Comparison of ENCODE assay signal across 10 mouse cellular contexts in genomic region chr19:3333247-3333646, GRCm38 (mm10). TPM values are rescaled to one million over a fixed set of nuclear protein-coding genes. Genes with fewer than 3 reads are reported as not detected.
DNase-seq lines count a peak whose midpoint lies in the region; ATAC-seq and TF ChIP-seq lines count a peak whose summit lies in the region.
"Had no signal": no experiment of that assay in that cellular context is flagged by ENCODE, and none has a peak within 500 bp of the region (broad histone marks: within the 10 kb centered on the region; RNA-seq: fewer than 3 reads in every experiment).

No protein-coding gene starts in this region.

- H3K9me3 ChIP-seq in liver, embryonic 16.5 days (replicated peaks; ENCODE audit: control insufficient read depth, low read length), result no peaks in the 10 kb centered on the region
- H3K9me3 ChIP-seq in neural tube, embryonic 15.5 days (replicated peaks), result no peaks in the 10 kb centered on the region

- peaks cover 43% of the 10 kb centered on the region for H3K4me1 ChIP-seq in heart, adult 2 months (ENCODE audit: control insufficient read depth, insufficient read depth, low read length)
- H3K4me1 ChIP-seq in liver, embryonic 16.5 days (ENCODE audit: control insufficient read depth, low read depth, low read length), result peaks cover 32% of the 10 kb centered on the region
- peaks cover 8% of the 10 kb centered on the region for H3K4me1 ChIP-seq in neural tube, embryonic 15.5 days

- DNase-seq in heart, adult 2 months, result peak; percentile 50 to 70
- no peak for DNase-seq in heart, adult 8-10 months (ENCODE audit: low spot score)
- DNase-seq in adipocyte (ENCODE audit: low spot score), result peak; percentile 74
- peak; percentile 84 to 92 for DNase-seq in kidney, adult 8-10 months
- DNase-seq: cerebellum, adult 9-10 months; lung, embryonic 14.5 days had no signal

- H3K27ac ChIP-seq in heart, adult 2 months, result no peak overlapping the region
- peak overlapping the region; percentile 24; the same call in 1 of the 2 replicates for H3K27ac ChIP-seq in liver, embryonic 16.5 days (ENCODE audit: low read length)
- H3K27ac ChIP-seq in neural tube, embryonic 15.5 days (replicated peaks), result no peak overlapping the region

- no peak for TF ChIP-seq POLR2A in heart, adult 2 months (IDR thresholded peaks at IDR 0.05; ENCODE audit: insufficient read depth, low read depth, low read length)

- 41% methylated on average over 6 of the region's 6 CpGs for WGBS in heart, adult 2 months
- 45% methylated on average over 6 of the region's 6 CpGs for WGBS in liver, embryonic 16.5 days (ENCODE audit: insufficient replicate concordance)
- 56% methylated on average over 6 of the region's 6 CpGs for WGBS in neural tube, embryonic 15.5 days

- peak; percentile 60 for ATAC-seq in liver, embryonic 16.5 days (ENCODE audit: low read depth)
- ATAC-seq in monocyte, adult 5-6 weeks (replicated peaks; ENCODE audit: insufficient number of reproducible peaks, low FRiP score, low TSS enrichment, poor library complexity, severe bottlenecking), result no peak
- no peak for ATAC-seq in neural tube, embryonic 15.5 days (ENCODE audit: low FRiP score)
- no peak for ATAC-seq in megakaryocyte, adult 5-6 weeks (ENCODE audit: poor library complexity, severe bottlenecking)

- no peak overlapping the region for H3K4me3 ChIP-seq in heart, adult 2 months
- H3K4me3 ChIP-seq in liver, embryonic 16.5 days (ENCODE audit: low read depth, low read length), result no peak overlapping the region
- no peak overlapping the region for H3K4me3 ChIP-seq in neural tube, embryonic 15.5 days (replicated peaks)

- H3K79me2 ChIP-seq in heart, adult 2 months (replicated peaks; ENCODE audit: control insufficient read depth, insufficient read depth, low read length), result peaks cover 25% of the 10 kb centered on the region

- 0 out of 2 replicates have a peak, but pooled peaks have one; percentile 43 for TF ChIP-seq EP300 in heart, adult 2 months (IDR thresholded peaks at IDR 0.05; ENCODE audit: insufficient read depth, low read depth, low read length)

- TF ChIP-seq CTCF in heart, adult 2 months (IDR thresholded peaks at IDR 0.05), result no peak

- H3K9ac ChIP-seq in heart, adult 2 months (ENCODE audit: low read depth, low read length), result no peak overlapping the region
- H3K9ac ChIP-seq in liver, embryonic 16.5 days (ENCODE audit: low read depth, low read length), result no peak overlapping the region
- H3K9ac ChIP-seq in neural tube, embryonic 15.5 days (replicated peaks), result no peak overlapping the region
- H3K9ac ChIP-seq: lung, embryonic 14.5 days had no signal

- H3K27me3 ChIP-seq in heart, adult 2 months (ENCODE audit: control insufficient read depth, insufficient read depth, low read length), result no peaks in the 10 kb centered on the region
- no peaks in the 10 kb centered on the region for H3K27me3 ChIP-seq in liver, embryonic 16.5 days (ENCODE audit: control insufficient read depth, insufficient read depth, low read depth, low read length)
- 0 out of 2 replicates have a peak, but pooled peaks cover 3% of the 10 kb centered on the region for H3K27me3 ChIP-seq in neural tube, embryonic 15.5 days (replicated peaks)

- intact Hi-C loops in heart, adult 2 months (cut with DNase I), result no loop called here

- H3K4me2 ChIP-seq in liver, embryonic 16.5 days (ENCODE audit: low read depth, low read length), result no peak overlapping the region
- H3K4me2 ChIP-seq in neural tube, embryonic 15.5 days, result no peak overlapping the region
- H3K4me2 ChIP-seq: lung, embryonic 14.5 days had no signal

- peaks cover 10% of the 10 kb centered on the region for H3K36me3 ChIP-seq in heart, adult 2 months (ENCODE audit: control insufficient read depth, insufficient read depth, low read length)
- no peaks in the 10 kb centered on the region for H3K36me3 ChIP-seq in liver, embryonic 16.5 days (ENCODE audit: control insufficient read depth, insufficient read depth)
- H3K36me3 ChIP-seq in neural tube, embryonic 15.5 days, result no peaks in the 10 kb centered on the region

RNA-seq across cellular contexts. Expression of gene Cpt1a, which starts 11.1 kb away (rescaled TPM):
- total RNA-seq in heart, adult 2 months (2021), result 10 to 100 TPM; 44.0 to 54.7 TPM
- polyA plus RNA-seq in heart, adult 2 months (2012; rRNA removed), result 42.9 and 49.4 TPM in 2 replicates
- 10 to 100 TPM; 46.3 to 65.6 (median 57.4) TPM for total RNA-seq in heart, adult 8-10 months (2022)
- 7.6 and 9.5 TPM in 2 replicates for polyA plus RNA-seq in liver, embryonic 16.5 days (2015; fragmentation: Nextera tagmentation; extraction: Ambion mirVana)
- 49.3 to 85.9 TPM (median 54.0 TPM) in 3 replicates for total RNA-seq in monocyte, adult 5-6 weeks (2017)
- 14.7 and 21.6 TPM in 2 replicates for polyA plus RNA-seq in neural tube, embryonic 15.5 days (2015; fragmentation: Nextera tagmentation; extraction: Ambion mirVana)
- 69.6 and 73.1 TPM in 2 replicates for total RNA-seq in megakaryocyte, adult 5-6 weeks (2015)
- total RNA-seq in megakaryocyte, adult 5-6 weeks (2017), result 56.2 and 66.0 TPM in 2 replicates

RNA-seq across cellular contexts. Expression of gene Ighmbp2, which starts 50.4 kb away (rescaled TPM):
- total RNA-seq in heart, adult 2 months (2021), result 1 to 10 TPM; 2.2 to 2.8 TPM
- polyA plus RNA-seq in heart, adult 2 months (2012; rRNA removed), result 2.3 and 2.7 TPM in 2 replicates
- 1 to 10 TPM; 2.6 to 3.3 (median 3.2) TPM for total RNA-seq in heart, adult 8-10 months (2022)
- polyA plus RNA-seq in liver, embryonic 16.5 days (2015; fragmentation: Nextera tagmentation; extraction: Ambion mirVana), result 2.5 and 2.6 TPM in 2 replicates
- total RNA-seq in monocyte, adult 5-6 weeks (2017), result 2.3 to 7.1 TPM (median 5.0 TPM) in 3 replicates
- 10.6 and 10.7 TPM in 2 replicates for polyA plus RNA-seq in neural tube, embryonic 15.5 days (2015; fragmentation: Nextera tagmentation; extraction: Ambion mirVana)
- total RNA-seq in megakaryocyte, adult 5-6 weeks (2015), result 1.5 and 1.6 TPM in 2 replicates
- 2.9 and 3.3 TPM in 2 replicates for total RNA-seq in megakaryocyte, adult 5-6 weeks (2017)

RNA-seq across cellular contexts. Expression of gene Mrpl21, which starts 50.5 kb away (rescaled TPM):
- total RNA-seq in heart, adult 2 months (2021), result 10 to 100 TPM; 79.4 to 90.1 TPM
- 65.3 and 76.9 TPM in 2 replicates for polyA plus RNA-seq in heart, adult 2 months (2012; rRNA removed)
- total RNA-seq in heart, adult 8-10 months (2022), result 10 to 100 TPM; 83.4 to 88.5 (median 86.9) TPM
- 45.4 and 46.6 TPM in 2 replicates for polyA plus RNA-seq in liver, embryonic 16.5 days (2015; fragmentation: Nextera tagmentation; extraction: Ambion mirVana)
- 50.9 to 77.2 TPM (median 60.4 TPM) in 3 replicates for total RNA-seq in monocyte, adult 5-6 weeks (2017)
- polyA plus RNA-seq in neural tube, embryonic 15.5 days (2015; fragmentation: Nextera tagmentation; extraction: Ambion mirVana), result 103 and 105 TPM in 2 replicates
- 61.8 and 65.2 TPM in 2 replicates for total RNA-seq in megakaryocyte, adult 5-6 weeks (2015)
- 65.1 and 73.7 TPM in 2 replicates for total RNA-seq in megakaryocyte, adult 5-6 weeks (2017)

RNA-seq across cellular contexts. Expression of gene Tesmin, which starts 55.4 kb away (rescaled TPM):
- 1 to 10 TPM; 2.5 to 2.6 TPM for total RNA-seq in heart, adult 2 months (2021)
- polyA plus RNA-seq in heart, adult 2 months (2012; rRNA removed), result 1.8 and 2.2 TPM in 2 replicates
- total RNA-seq in heart, adult 8-10 months (2022), result 1 to 10 TPM; 2.4 to 5.1 (median 3.1) TPM
- polyA plus RNA-seq in liver, embryonic 16.5 days (2015; fragmentation: Nextera tagmentation; extraction: Ambion mirVana), result 0.21 and 0.29 TPM in 2 replicates
- total RNA-seq in monocyte, adult 5-6 weeks (2017), result 1.7 to 4.3 TPM (median 2.6 TPM) in 3 replicates
- polyA plus RNA-seq in neural tube, embryonic 15.5 days (2015; fragmentation: Nextera tagmentation; extraction: Ambion mirVana), result 0.33 and 0.38 TPM in 2 replicates
- 1.4 and 4.0 TPM in 2 replicates for total RNA-seq in megakaryocyte, adult 5-6 weeks (2015)
- total RNA-seq in megakaryocyte, adult 5-6 weeks (2017), result 1.3 and 2.8 TPM in 2 replicates
